Mouse (Mus musculus): ENCODE measurements around the gene Soat1. TPM values are rescaled to one million over a fixed set of nuclear protein-coding genes. Genes with fewer than 3 reads are reported as not detected.
"Not testable (repeated sequence)": the region's sequence is repeated elsewhere in the genome, so short reads cannot be mapped to it uniquely, and the experiment has no call there.

Gene Soat1
- total and polyA plus RNA-seq, 2 experiments from 2014 or later, result 16.2 to 35.8 TPM

DNA sequence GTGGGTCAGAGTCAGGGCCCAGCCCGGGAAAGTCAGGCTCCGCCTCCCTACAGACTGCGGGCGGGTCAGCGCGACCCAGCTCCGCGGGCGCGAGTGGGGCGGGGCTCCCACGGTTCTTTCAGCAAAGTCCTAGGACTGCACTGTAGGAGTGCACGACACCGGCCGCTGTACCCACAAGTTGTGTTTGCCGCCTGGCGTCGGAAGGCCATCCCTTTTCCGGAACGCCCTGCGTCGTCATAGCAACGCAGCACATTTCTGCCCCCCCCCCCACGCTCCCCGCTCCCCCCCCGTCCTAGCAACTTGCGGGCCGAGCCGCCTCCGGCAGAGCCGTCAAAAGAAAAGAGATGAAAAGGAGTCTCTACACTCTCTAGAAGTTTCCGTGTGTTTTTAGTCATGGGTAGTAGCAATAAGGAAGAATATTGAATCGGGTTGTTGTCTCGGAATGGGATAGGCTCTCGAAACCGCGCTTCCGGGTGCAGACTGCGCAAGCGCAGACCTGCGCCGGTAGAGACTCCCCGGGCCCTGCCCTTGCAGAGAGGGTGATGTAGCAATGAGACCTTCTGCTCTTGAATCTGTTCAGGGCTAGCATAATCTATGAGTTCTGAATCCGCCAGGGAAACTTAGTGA, 53.3 kb downstream of the Soat1 start, which contains the start of gene Axdnd1:
TSS of gene Axdnd1 (minus strand) at position 489 of the 627 bp plus-strand sequence.
- Histone ChIP-seq H3K4me1 (ENCODE audit: insufficient read depth, low read length) (no peaks in the 10 kb centered on the region), H3K27ac (peak within 1 kb of the TSS; percentile 36; the same call in 1 of the 2 replicates), H3K4me2 (ENCODE audit: low read depth, low read length) (peak within 1 kb of the TSS; percentile 72), H3K27me3 (ENCODE audit: insufficient read depth, low read length) (no peaks in the 10 kb centered on the region), H3K9ac (replicated peaks; ENCODE audit: low read length) (peak within 1 kb of the TSS; percentile 28), H3K36me3 (ENCODE audit: insufficient read depth, low read length) (no peaks in the 10 kb centered on the region), H3K9me3 (ENCODE audit: low read length) (no peaks in the 10 kb centered on the region), H3K4me3 (ENCODE audit: low read length) (peak within 1 kb of the TSS; percentile 49)
- peak; percentile 38 for TF ChIP-seq CTCF (IDR thresholded peaks at IDR 0.05; ENCODE audit: low read depth)
- peak; percentile 91 for DNase-seq (ENCODE audit: low spot score)
- WGBS, result under 1% methylated on average over 44 of the region's 44 CpGs
- ATAC-seq, result peak; percentile 94

DNA sequence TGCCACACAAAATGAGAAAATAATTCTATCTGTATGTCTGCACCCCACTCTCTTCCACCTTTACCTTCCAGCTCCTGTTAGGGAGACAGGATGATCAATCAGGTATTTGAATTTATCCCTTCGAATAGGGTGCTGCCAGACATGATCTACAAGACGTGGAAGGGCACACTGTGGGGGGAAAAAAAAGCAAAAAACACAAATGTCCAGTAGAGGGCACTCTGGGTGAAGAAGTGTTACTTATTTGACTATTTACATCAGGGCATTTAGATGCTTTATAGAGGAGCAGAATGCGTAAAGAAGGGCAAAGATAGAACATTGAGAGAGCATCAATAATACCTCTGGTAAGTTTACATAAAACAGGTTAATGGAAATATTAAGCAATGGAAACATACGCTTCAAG, 56.0 kb downstream of the Soat1 start:
- Histone ChIP-seq H3K9me3 (ENCODE audit: low read length) (no peaks in the 10 kb centered on the region), H3K36me3 (ENCODE audit: insufficient read depth, low read length) (no peaks in the 10 kb centered on the region), H3K4me1 (ENCODE audit: insufficient read depth, low read length) (no peaks in the 10 kb centered on the region), H3K9ac (replicated peaks; ENCODE audit: low read length) (no peak overlapping the region), H3K4me2 (ENCODE audit: low read depth, low read length) (no peak overlapping the region), H3K4me3 (ENCODE audit: low read length) (no peak overlapping the region), H3K27ac (no peak overlapping the region), H3K27me3 (ENCODE audit: insufficient read depth, low read length) (no peaks in the 10 kb centered on the region)
- WGBS, result 57% methylated on average over 4 of the region's 4 CpGs
- DNase-seq (ENCODE audit: low spot score) (peak; percentile 46), ATAC-seq (no peak)
- TF ChIP-seq CTCF (IDR thresholded peaks at IDR 0.05; ENCODE audit: low read depth), result peak; percentile 51

GRCm38 (mm10) chr1:156408521-156408920, 65.6 kb downstream of the Soat1 start:
- ATAC-seq, result no peak
- H3K36me3 ChIP-seq (ENCODE audit: insufficient read depth, low read length), result no peaks in the 10 kb centered on the region
- H3K27me3 ChIP-seq (ENCODE audit: insufficient read depth, low read length), result no peaks in the 10 kb centered on the region
- 71% methylated on average over 4 of the region's 4 CpGs for WGBS
- H3K4me2 ChIP-seq (ENCODE audit: low read depth, low read length), result no peak overlapping the region
- DNase-seq (ENCODE audit: low spot score), result no peak
- H3K4me1 ChIP-seq (ENCODE audit: insufficient read depth, low read length), result no peaks in the 10 kb centered on the region
- no peaks in the 10 kb centered on the region for H3K9me3 ChIP-seq (ENCODE audit: low read length)
- no peak for TF ChIP-seq CTCF (IDR thresholded peaks at IDR 0.05; ENCODE audit: low read depth)
- no peak overlapping the region for H3K4me3 ChIP-seq (ENCODE audit: low read length)
- no peak overlapping the region for H3K27ac ChIP-seq
- no peak overlapping the region for H3K9ac ChIP-seq (replicated peaks; ENCODE audit: low read length)

- no peak for TF ChIP-seq CTCF (IDR thresholded peaks at IDR 0.05; ENCODE audit: low read depth)
- Histone ChIP-seq H3K4me1 (ENCODE audit: insufficient read depth, low read length) (no peaks in the 10 kb centered on the region), H3K36me3 (ENCODE audit: insufficient read depth, low read length) (no peaks in the 10 kb centered on the region), H3K9ac (replicated peaks; ENCODE audit: low read length) (no peak overlapping the region), H3K4me3 (ENCODE audit: low read length) (no peak overlapping the region), H3K27me3 (ENCODE audit: insufficient read depth, low read length) (no peaks in the 10 kb centered on the region), H3K27ac (no peak overlapping the region), H3K4me2 (ENCODE audit: low read depth, low read length) (no peak overlapping the region), H3K9me3 (ENCODE audit: low read length) (no peaks in the 10 kb centered on the region)
- DNase-seq (ENCODE audit: low spot score) (no peak), ATAC-seq (no peak)
- 61% methylated on average over 3 of the region's 3 CpGs for WGBS
Observed at GRCm38 (mm10) chr1:156408004-156408403, 66.1 kb downstream of the Soat1 start.

DNA sequence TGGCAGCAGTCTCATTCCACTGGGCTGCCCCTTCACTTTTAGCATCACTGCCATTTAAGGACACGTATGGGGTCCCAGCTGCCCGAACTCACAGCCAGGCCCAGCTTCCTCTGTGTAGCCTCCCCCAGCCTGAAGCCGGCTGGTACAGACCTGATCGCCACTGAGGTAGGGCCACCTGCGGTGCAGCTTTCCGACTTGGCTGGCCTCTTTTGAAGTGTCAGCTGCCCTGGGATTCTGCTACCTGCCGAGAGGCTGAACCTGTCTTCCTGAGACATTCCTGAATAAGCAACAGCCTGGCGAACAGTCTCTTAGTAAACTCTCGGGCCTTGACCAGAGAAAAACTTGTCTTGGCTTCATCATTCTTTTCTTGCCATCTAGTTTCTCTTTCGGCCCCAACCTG, 70.9 kb downstream of the Soat1 start:
- Histone ChIP-seq H3K4me3 (ENCODE audit: low read length) (no peak overlapping the region), H3K36me3 (ENCODE audit: insufficient read depth, low read length) (no peaks in the 10 kb centered on the region), H3K27me3 (ENCODE audit: insufficient read depth, low read length) (no peaks in the 10 kb centered on the region), H3K4me2 (ENCODE audit: low read depth, low read length) (no peak overlapping the region), H3K4me1 (ENCODE audit: insufficient read depth, low read length) (no peaks in the 10 kb centered on the region), H3K9me3 (ENCODE audit: low read length) (no peaks in the 10 kb centered on the region), H3K27ac (no peak overlapping the region), H3K9ac (replicated peaks; ENCODE audit: low read length) (no peak overlapping the region)
- TF ChIP-seq CTCF (IDR thresholded peaks at IDR 0.05; ENCODE audit: low read depth), result no peak
- DNase-seq (ENCODE audit: low spot score) (no peak), ATAC-seq (no peak)
- WGBS, result 41% methylated on average over 10 of the region's 10 CpGs

- no peak for TF ChIP-seq CTCF (IDR thresholded peaks at IDR 0.05; ENCODE audit: low read depth)
- 64% methylated on average over 2 of the region's 2 CpGs for WGBS
- no peak overlapping the region for H3K4me2 ChIP-seq (ENCODE audit: low read depth, low read length)
- ATAC-seq, result no peak
- no peak overlapping the region for H3K27ac ChIP-seq
- no peaks in the 10 kb centered on the region for H3K9me3 ChIP-seq (ENCODE audit: low read length)
- DNase-seq (ENCODE audit: low spot score), result no peak
- H3K4me1 ChIP-seq (ENCODE audit: insufficient read depth, low read length), result no peaks in the 10 kb centered on the region
- no peaks in the 10 kb centered on the region for H3K36me3 ChIP-seq (ENCODE audit: insufficient read depth, low read length)
- H3K27me3 ChIP-seq (ENCODE audit: insufficient read depth, low read length), result no peaks in the 10 kb centered on the region
- no peak overlapping the region for H3K4me3 ChIP-seq (ENCODE audit: low read length)
- no peak overlapping the region for H3K9ac ChIP-seq (replicated peaks; ENCODE audit: low read length)
Observed at GRCm38 (mm10) chr1:156402491-156402890, 71.6 kb downstream of the Soat1 start.

GRCm38 (mm10) chr1:156400159-156400558, 74.0 kb downstream of the Soat1 start:
- not testable (repeated sequence) for DNase-seq (ENCODE audit: low spot score); H3K4me1 ChIP-seq (ENCODE audit: insufficient read depth, low read length); H3K4me2 ChIP-seq (ENCODE audit: low read depth, low read length); ATAC-seq; H3K27me3 ChIP-seq (ENCODE audit: insufficient read depth, low read length); H3K9me3 ChIP-seq (ENCODE audit: low read length); H3K36me3 ChIP-seq (ENCODE audit: insufficient read depth, low read length); H3K27ac ChIP-seq; H3K9ac ChIP-seq (replicated peaks; ENCODE audit: low read length); H3K4me3 ChIP-seq (ENCODE audit: low read length)
- 80% methylated on average over 3 of the region's 3 CpGs for WGBS
